Mouse (Mus musculus) cerebellum, adult 11 months (tissue): ENCODE measurements around the gene Wdr63.

ENCODE experiments used
- DNase-seq: peaks from one replicate; pipeline ENCODE4 v3.0.0; 2022

Wdr63 gene

GRCm38 (mm10) chr3:146107921-146108571 is at the start of gene Wdr63:
TSS of gene Wdr63 (minus strand) at chr3:146108130.
- peak; percentile 4 for DNase-seq

GRCm38 (mm10) chr3:146156811-146157210 is 48.9 kb upstream of the Wdr63 start:
- DNase-seq, result no peak

GRCm38 (mm10) chr3:146155628-146156576 is 48.0 kb upstream of the Wdr63 start:
- no peak for DNase-seq

GRCm38 (mm10) chr3:146153862-146154611 is 46.1 kb upstream of the Wdr63 start:
- no peak for DNase-seq

GRCm38 (mm10) chr3:146152913-146153312 is 45.0 kb upstream of the Wdr63 start:
- DNase-seq, result no peak

- no peak for DNase-seq
Observed at GRCm38 (mm10) chr3:146152348-146152747, 44.4 kb upstream of the Wdr63 start.

GRCm38 (mm10) chr3:146151755-146152154 is 43.8 kb upstream of the Wdr63 start:
- no peak for DNase-seq

GRCm38 (mm10) chr3:146151328-146151727 is 43.4 kb upstream of the Wdr63 start:
- no peak for DNase-seq

GRCm38 (mm10) chr3:146150560-146150959 is 42.6 kb upstream of the Wdr63 start:
- no peak for DNase-seq

GRCm38 (mm10) chr3:146150058-146150400 is 42.1 kb upstream of the Wdr63 start:
- DNase-seq, result no peak

GRCm38 (mm10) chr3:146149156-146150057 is 41.5 kb upstream of the Wdr63 start, which contains the start of gene Mcoln2:
TSS of gene Mcoln2 (plus strand) at chr3:146149833.
- no peak for DNase-seq

- DNase-seq, result no peak
Observed at GRCm38 (mm10) chr3:146146131-146146530, 38.2 kb upstream of the Wdr63 start.

GRCm38 (mm10) chr3:146145501-146145900 is 37.6 kb upstream of the Wdr63 start:
- DNase-seq, result no peak

GRCm38 (mm10) chr3:146142523-146142922 is 34.6 kb upstream of the Wdr63 start:
- DNase-seq, result no peak

GRCm38 (mm10) chr3:146140276-146140675 is 32.3 kb upstream of the Wdr63 start:
- no peak for DNase-seq

- DNase-seq, result no peak
Observed at GRCm38 (mm10) chr3:146136422-146136821, 28.5 kb upstream of the Wdr63 start.

- no peak for DNase-seq
Observed at GRCm38 (mm10) chr3:146135417-146135816, 27.5 kb upstream of the Wdr63 start.

GRCm38 (mm10) chr3:146134834-146135233 is 26.9 kb upstream of the Wdr63 start:
- DNase-seq, result no peak

- no peak for DNase-seq
Observed at GRCm38 (mm10) chr3:146127205-146127604, 19.3 kb upstream of the Wdr63 start.

GRCm38 (mm10) chr3:146123464-146123825 is 15.5 kb upstream of the Wdr63 start:
- no peak for DNase-seq

- DNase-seq, result no peak
Observed at GRCm38 (mm10) chr3:146122807-146123463, 15.0 kb upstream of the Wdr63 start.

GRCm38 (mm10) chr3:146122125-146122420 is 14.1 kb upstream of the Wdr63 start:
- DNase-seq, result no peak
